Mouse (Mus musculus) heart, embryonic 15.5 days (tissue): ENCODE measurements around the gene Kcnc3. TPM values are rescaled to one million over a fixed set of nuclear protein-coding genes. Genes with fewer than 3 reads are reported as not detected.

Experiments used
- ATAC-seq: fragments of 200-750 bp; cut with Nextera tagmentation; replicated peaks from 2 replicates; pipeline ENCODE4 v1.8.0; 2017; ENCODE audit warnings: low read depth, moderate TSS enrichment; ENCODE audit not compliant: insufficient number of reproducible peaks, insufficient read depth, low FRiP score
- H3K27ac ChIP-seq: fragments of 300-500 bp; sonication (generic); 2 replicates; pipeline ENCODE4 v1.5.1; 2015; ENCODE audit warnings: mild to moderate bottlenecking, inconsistent platforms
- H3K27me3 ChIP-seq: fragments of 300-500 bp; sonication (generic); 2 replicates; pipeline ENCODE4 v1.6.1; 2015; ENCODE audit warnings: inconsistent platforms
- H3K36me3 ChIP-seq: fragments of 300-500 bp; sonication (generic); 2 replicates; pipeline ENCODE4 v1.6.1; 2015; ENCODE audit warnings: mild to moderate bottlenecking, inconsistent platforms
- H3K4me1 ChIP-seq: fragments of 300-500 bp; sonication (generic); replicated peaks from 2 replicates; pipeline ENCODE4 v1.6.1; 2015; ENCODE audit warnings: inconsistent platforms
- H3K4me2 ChIP-seq: fragments of 300-500 bp; sonication (generic); 2 replicates; pipeline ENCODE4 v1.6.1; 2015; ENCODE audit warnings: inconsistent platforms, mild to moderate bottlenecking, moderate library complexity
- H3K4me3 ChIP-seq: fragments of 300-500 bp; sonication (generic); 2 replicates; pipeline ENCODE4 v1.5.1; 2015; ENCODE audit warnings: mild to moderate bottlenecking, inconsistent platforms
- H3K9ac ChIP-seq: fragments of 300-500 bp; sonication (generic); 2 replicates; pipeline ENCODE4 v1.6.1; 2015; ENCODE audit warnings: mild to moderate bottlenecking, inconsistent platforms
- H3K9me3 ChIP-seq: fragments of 300-500 bp; sonication (generic); replicated peaks from 2 replicates; pipeline ENCODE4 v1.6.1; 2016; ENCODE audit warnings: inconsistent platforms
- WGBS: fragments of 180-500 bp; shearing (Covaris S2); methylation state at CpG from one replicate; pipeline ENCODE4 v1.1.7; 2015; ENCODE audit warnings: mixed read lengths; 5-methylcytosine and 5-hydroxymethylcytosine counted together
- polyA plus RNA-seq: library from polyadenylated mRNA; unstranded; fragments of >200 nt; fragmentation: Nextera tagmentation; extraction: Ambion mirVana; gene quantifications from 2 replicates; pipeline ENCODE4 v1.2.1, GENCODE M21; 2015

Kcnc3 gene
- polyA plus RNA-seq, 1 experiment from 2014 or later = 0.11 TPM

DNA sequence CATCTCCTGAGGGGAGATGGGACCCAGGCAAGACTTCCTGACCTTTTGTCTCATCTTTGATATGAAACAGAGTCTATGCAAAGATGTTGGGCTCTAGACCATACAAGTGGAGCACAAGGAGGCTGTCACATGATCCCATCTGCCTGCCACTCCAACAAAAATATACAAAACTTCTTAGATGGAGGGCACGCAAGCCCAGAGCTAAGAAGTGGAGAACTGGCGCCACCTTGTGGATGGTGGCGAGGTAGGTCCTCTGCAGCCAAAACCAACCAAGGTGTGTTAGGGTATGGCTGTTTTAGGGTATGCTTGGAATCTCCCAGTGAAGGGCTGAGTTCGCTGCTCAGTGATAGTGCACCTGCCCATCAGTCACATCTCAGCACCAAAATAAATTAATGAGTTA is 59.5 kb downstream of the Kcnc3 start:
- no peak overlapping the region for H3K9ac ChIP-seq
- H3K4me2 ChIP-seq = no peak overlapping the region
- WGBS = 16% methylated on average over 4 of the region's 4 CpGs
- ATAC-seq = no peak
- no peaks in the 10 kb centered on the region for H3K9me3 ChIP-seq
- no peak overlapping the region for H3K4me3 ChIP-seq
- no peaks in the 10 kb centered on the region for H3K36me3 ChIP-seq
- no peak overlapping the region for H3K27ac ChIP-seq
- peaks cover 29% of the 10 kb centered on the region for H3K27me3 ChIP-seq
- 0 out of 2 replicates have a peak, but pooled peaks cover 2% of the 10 kb centered on the region for H3K4me1 ChIP-seq

DNA sequence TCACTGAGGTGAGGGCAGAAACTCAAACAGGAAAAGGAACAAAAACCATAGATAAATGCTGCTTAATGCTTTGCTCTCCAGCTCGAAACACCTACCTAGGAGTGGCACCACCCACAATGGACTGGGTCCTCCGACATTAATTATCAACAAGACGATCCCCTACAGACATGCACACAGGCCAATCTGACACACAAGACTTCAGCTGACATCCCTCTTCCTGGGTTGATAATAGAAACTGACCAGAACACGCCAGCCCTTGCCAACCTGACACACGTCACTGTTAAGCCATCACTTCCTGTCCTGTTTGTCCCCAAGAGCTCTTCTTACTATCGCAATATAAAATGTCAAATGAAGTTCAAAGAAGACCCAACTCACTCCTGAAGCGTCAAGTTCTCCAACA is 61.0 kb downstream of the Kcnc3 start:
- no peak for ATAC-seq
- no peaks in the 10 kb centered on the region for H3K9me3 ChIP-seq
- peaks cover 21% of the 10 kb centered on the region; the same call in 1 of the 2 replicates for H3K27me3 ChIP-seq
- H3K4me1 ChIP-seq = 0 out of 2 replicates have a peak, but pooled peaks cover 2% of the 10 kb centered on the region
- 53% methylated on average over 7 of the region's 7 CpGs for WGBS
- H3K27ac ChIP-seq = no peak overlapping the region
- no peak overlapping the region for H3K4me3 ChIP-seq
- H3K9ac ChIP-seq = no peak overlapping the region
- H3K4me2 ChIP-seq = no peak overlapping the region
- H3K36me3 ChIP-seq = no peaks in the 10 kb centered on the region

DNA sequence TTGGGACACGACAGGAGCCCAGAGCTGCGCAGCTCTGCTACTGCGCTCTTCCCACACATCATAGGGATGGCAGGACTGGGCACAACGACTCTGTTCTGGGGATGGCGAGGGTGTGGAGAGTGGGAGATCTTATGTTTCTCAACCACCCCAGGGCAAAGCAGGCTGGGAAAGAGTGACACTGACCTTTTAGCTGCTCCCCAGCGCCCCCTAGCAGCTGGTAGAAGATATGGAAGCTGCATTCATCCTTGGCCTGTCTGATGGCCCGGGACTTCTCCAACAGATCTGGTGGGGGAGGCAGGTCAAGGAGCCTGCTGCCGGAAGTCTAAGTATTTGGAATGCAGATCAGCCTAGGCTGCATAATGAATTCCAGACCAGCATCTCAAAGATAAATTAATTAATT is 63.3 kb downstream of the Kcnc3 start:
- H3K4me3 ChIP-seq = no peak overlapping the region
- no peaks in the 10 kb centered on the region for H3K4me1 ChIP-seq
- no peak for ATAC-seq
- H3K27me3 ChIP-seq = 0 out of 2 replicates have a peak, but pooled peaks cover 14% of the 10 kb centered on the region
- WGBS = 50% methylated on average over 8 of the region's 8 CpGs
- H3K9me3 ChIP-seq = no peaks in the 10 kb centered on the region
- H3K9ac ChIP-seq = no peak overlapping the region
- no peak overlapping the region for H3K4me2 ChIP-seq
- H3K27ac ChIP-seq = no peak overlapping the region
- no peaks in the 10 kb centered on the region for H3K36me3 ChIP-seq

Other genes starting within 250 kb of the Kcnc3 start
- gene Syt3, start 206.6 kb upstream of the Kcnc3 start, polyA plus RNA-seq = 0.71 and 0.82 TPM in 2 replicates
- gene 1700008O03Rik, start 204.8 kb upstream of the Kcnc3 start, polyA plus RNA-seq = 0.13 and 0.47 TPM in 2 replicates
- 1.8 TPM in 2 replicates for gene Lrrc4b, start 161.6 kb upstream of the Kcnc3 start, polyA plus RNA-seq
- 0.43 and 0.74 TPM in 2 replicates for gene Aspdh, start 125.3 kb upstream of the Kcnc3 start, polyA plus RNA-seq
- gene Josd2, start 122.7 kb upstream of the Kcnc3 start, polyA plus RNA-seq = 134 and 146 TPM in 2 replicates
- gene Emc10, start 94.1 kb upstream of the Kcnc3 start, polyA plus RNA-seq = 81.6 and 109 TPM in 2 replicates
- gene Fam71e1, start 94.1 kb upstream of the Kcnc3 start, polyA plus RNA-seq = 8.7 and 11.5 TPM in 2 replicates
- 2.7 and 3.9 TPM in 2 replicates for gene Mybpc2, start 66.0 kb upstream of the Kcnc3 start, polyA plus RNA-seq
- gene Spib, start 58.6 kb upstream of the Kcnc3 start, polyA plus RNA-seq = 0.59 and 5.2 TPM in 2 replicates
- 41.7 and 66.9 TPM in 2 replicates for gene Pold1, start 41.8 kb upstream of the Kcnc3 start, polyA plus RNA-seq
- 53.2 and 64.6 TPM in 2 replicates for gene Nr1h2, start 36.7 kb upstream of the Kcnc3 start, polyA plus RNA-seq
- gene Napsa, start 18.3 kb upstream of the Kcnc3 start, polyA plus RNA-seq = 1.7 and 5.7 TPM in 2 replicates
- gene Myh14, start 80.2 kb downstream of the Kcnc3 start, polyA plus RNA-seq = 1.7 and 6.3 TPM in 2 replicates
- gene Izumo2, start 118.1 kb downstream of the Kcnc3 start, polyA plus RNA-seq = not detected in 2 replicates
- gene Vrk3, start 157.7 kb downstream of the Kcnc3 start, polyA plus RNA-seq = 32.7 and 34.0 TPM in 2 replicates
- 0.47 and 0.58 TPM in 2 replicates for gene Zfp473, start 160.4 kb downstream of the Kcnc3 start, polyA plus RNA-seq
- gene Nup62, start 225.4 kb downstream of the Kcnc3 start, polyA plus RNA-seq = 57.2 and 77.3 TPM in 2 replicates
- 1.1 and 3.2 TPM in 2 replicates for gene Il4i1, start 225.7 kb downstream of the Kcnc3 start, polyA plus RNA-seq
- 2.5 TPM in 2 replicates for gene Atf5, start 226.0 kb downstream of the Kcnc3 start, polyA plus RNA-seq